Mouse (Mus musculus) MEL (cell line): ENCODE results near the gene 1700003F12Rik. TPM values are rescaled to one million over a fixed set of nuclear protein-coding genes. Genes with fewer than 3 reads are reported as not detected.

ENCODE experiments used
- DNase-seq: peaks from one replicate; pipeline ENCODE4 v3.0.0; 2011; ENCODE audit warnings: low read depth, low spot score
- H3K27ac ChIP-seq: 2 replicates; pipeline ENCODE4 v1.5.1; 2012; ENCODE audit warnings: low read depth, mild to moderate bottlenecking, control low read depth, low read length, moderate library complexity; ENCODE audit not compliant: control insufficient read depth
- H3K27me3 ChIP-seq, 2 experiments: fragments of 150-350 bp in 1 of 2; sonication (generic) in 1 of 2; 2 replicates each; pipeline ENCODE4 v1.6.1; 2012; ENCODE audit warnings: low read length in 2 of 2, mild to moderate bottlenecking in 2 of 2, improper control_type of control experiment in 1 of 2, moderate library complexity in 1 of 2; ENCODE audit not compliant: insufficient read depth in 2 of 2, control insufficient read depth in 1 of 2
- H3K36me3 ChIP-seq, 2 experiments: 2 replicates each; pipeline ENCODE4 v1.6.1; 2012 to 2014; ENCODE audit warnings: low read length in 2 of 2, improper control_type of control experiment in 1 of 2, inconsistent platforms in 1 of 2, mild to moderate bottlenecking in 1 of 2; ENCODE audit not compliant: insufficient read depth in 2 of 2, control insufficient read depth in 1 of 2
- H3K4me1 ChIP-seq, 2 experiments: fragments of 150-350 bp in 1 of 2; sonication (generic) in 1 of 2; 2 replicates each; pipeline ENCODE4 v1.6.1; 2012; ENCODE audit warnings: low read length in 2 of 2, improper control_type of control experiment in 1 of 2, mild to moderate bottlenecking in 1 of 2; ENCODE audit not compliant: insufficient read depth in 2 of 2, control insufficient read depth in 1 of 2
- H3K4me3 ChIP-seq, 2 experiments: fragments of 150-350 bp in 1 of 2; sonication (generic) in 1 of 2; 2 replicates each; pipeline ENCODE4 v1.5.1; 2012; ENCODE audit warnings: low read depth in 2 of 2, low read length in 2 of 2, mild to moderate bottlenecking in 2 of 2, moderate library complexity in 2 of 2, control low read depth in 1 of 2, improper control_type of control experiment in 1 of 2; ENCODE audit not compliant: control insufficient read depth in 1 of 2, insufficient read depth in 1 of 2
- H3K79me2 ChIP-seq: 2 replicates; pipeline ENCODE4 v1.6.1; 2012; ENCODE audit warnings: mild to moderate bottlenecking, low read length, moderate library complexity; ENCODE audit not compliant: control insufficient read depth, poor library complexity, insufficient read depth
- H3K9ac ChIP-seq: 2 replicates; pipeline ENCODE4 v1.6.1; 2012; ENCODE audit warnings: low read depth, mild to moderate bottlenecking, control low read depth, low read length, moderate library complexity; ENCODE audit not compliant: control insufficient read depth, poor library complexity, severe bottlenecking
- H3K9me3 ChIP-seq: fragments of 150-350 bp; sonication (generic); replicated peaks from 2 replicates; pipeline ENCODE4 v1.6.1; 2012; ENCODE audit warnings: mild to moderate bottlenecking, low read length, improper control_type of control experiment, moderate library complexity; ENCODE audit not compliant: insufficient read depth
- ELF1 ChIP-seq: IDR thresholded peaks from 2 replicates; pipeline ENCODE4 v1.6.1; 2014; ENCODE audit warnings: low read depth, mild to moderate bottlenecking, inconsistent platforms, low read length, improper control_type of control experiment, moderate library complexity
- EP300 ChIP-seq, 2 experiments: IDR thresholded peaks; 2 replicates each; pipeline ENCODE4 v1.6.1; 2011; ENCODE audit warnings: improper control_type of control experiment in 2 of 2, low read length in 2 of 2, low read depth in 1 of 2, mild to moderate bottlenecking in 1 of 2
- HCFC1 ChIP-seq: IDR thresholded peaks from 2 replicates; pipeline ENCODE4 v1.6.1; 2012; ENCODE audit warnings: low read depth, mild to moderate bottlenecking, inconsistent platforms, low read length, improper control_type of control experiment, moderate library complexity
- JUND ChIP-seq: IDR thresholded peaks from 2 replicates; pipeline ENCODE4 v1.6.1; 2011; ENCODE audit warnings: low read depth, mild to moderate bottlenecking, improper control_type of control experiment, low read length
- MAFK ChIP-seq: IDR thresholded peaks from 2 replicates; pipeline ENCODE4 v1.6.1; 2011; ENCODE audit warnings: low read depth, mild to moderate bottlenecking, low read length, improper control_type of control experiment, borderline replicate concordance
- MAX ChIP-seq: IDR thresholded peaks from 2 replicates; pipeline ENCODE4 v1.6.1; 2011; ENCODE audit warnings: low read length, improper control_type of control experiment
- MAZ ChIP-seq: IDR thresholded peaks from 2 replicates; pipeline ENCODE4 v1.6.1; 2012; ENCODE audit warnings: low read depth, mild to moderate bottlenecking, inconsistent platforms, low read length, improper control_type of control experiment
- MEF2A ChIP-seq: IDR thresholded peaks from 2 replicates; pipeline ENCODE4 v1.6.1; 2014; ENCODE audit warnings: low read depth, mild to moderate bottlenecking, inconsistent platforms, low read length, improper control_type of control experiment; ENCODE audit not compliant: poor library complexity, insufficient replicate concordance, severe bottlenecking; ENCODE audit errors: extremely low read depth
- MXI1 ChIP-seq: IDR thresholded peaks from 2 replicates; pipeline ENCODE4 v1.6.1; 2011; ENCODE audit warnings: mild to moderate bottlenecking, low read depth, low read length, improper control_type of control experiment
- MYB ChIP-seq: IDR thresholded peaks from 2 replicates; pipeline ENCODE4 v1.6.1; 2011; ENCODE audit warnings: mild to moderate bottlenecking, low read depth, low read length, improper control_type of control experiment
- MYC ChIP-seq: IDR thresholded peaks from 2 replicates; pipeline ENCODE4 v1.6.1; 2011; ENCODE audit warnings: low read depth, mild to moderate bottlenecking, low read length, improper control_type of control experiment, moderate library complexity
- NELFE ChIP-seq: IDR thresholded peaks from 2 replicates; pipeline ENCODE4 v1.6.1; 2011; ENCODE audit warnings: low read depth, low read length, improper control_type of control experiment
- POLR2AphosphoS2 ChIP-seq: IDR thresholded peaks from 2 replicates; pipeline ENCODE4 v1.6.1; 2011; ENCODE audit warnings: low read length, improper control_type of control experiment
- POLR2AphosphoS5 ChIP-seq: IDR thresholded peaks from 2 replicates; pipeline ENCODE4 v1.6.1; 2012; ENCODE audit warnings: low read depth, borderline replicate concordance, mild to moderate bottlenecking, inconsistent platforms, low read length, moderate library complexity, mixed read lengths
- SMC3 ChIP-seq: IDR thresholded peaks from 2 replicates; pipeline ENCODE4 v1.6.1; 2011; ENCODE audit warnings: low read depth, low read length, improper control_type of control experiment
- USF2 ChIP-seq, 2 experiments: IDR thresholded peaks; 2 replicates each; pipeline ENCODE4 v1.6.1; 2011 to 2012; ENCODE audit warnings: improper control_type of control experiment in 2 of 2, low read length in 2 of 2, borderline replicate concordance in 1 of 2, inconsistent platforms in 1 of 2, low read depth in 1 of 2, mild to moderate bottlenecking in 1 of 2; ENCODE audit not compliant: insufficient read depth in 1 of 2
- ZC3H11A ChIP-seq: IDR thresholded peaks from 2 replicates; pipeline ENCODE4 v1.6.1; 2012; ENCODE audit warnings: low read depth, mild to moderate bottlenecking, inconsistent platforms, low read length, improper control_type of control experiment
- ZKSCAN1 ChIP-seq: IDR thresholded peaks from 2 replicates; pipeline ENCODE4 v1.6.1; 2012; ENCODE audit warnings: low read depth, mild to moderate bottlenecking, inconsistent platforms, low read length, improper control_type of control experiment, moderate library complexity
- ZNF384 ChIP-seq: IDR thresholded peaks from 2 replicates; pipeline ENCODE4 v1.6.1; 2012; ENCODE audit warnings: low read depth, mild to moderate bottlenecking, inconsistent platforms, low read length, improper control_type of control experiment
- polyA plus RNA-seq, 2 experiments: library from polyadenylated mRNA; stranded (reverse) in 1 of 2; unstranded in 1 of 2; fragments of >175 nt in 1 of 2; fragments of >200 nt in 1 of 2; gene quantifications; 2 replicates each; pipeline versions ENCODE4 v1.2.1 to v1.2.4; 2012; ENCODE audit warnings: low replicate concordance in 2 of 2, low read depth in 1 of 2; ENCODE audit not compliant: insufficient read length in 2 of 2, insufficient read depth in 1 of 2, missing spikeins in 1 of 2
- total RNA-seq: library from RNA; depleted of rRNA; stranded (reverse); fragments of 300-350 nt; gene quantifications from 2 replicates; pipeline ENCODE4 v1.2.3, GENCODE M21; 2012

1700003F12Rik gene
- total and polyA plus RNA-seq, 3 experiments = 0.42 to 0.72 TPM; not detected in 1

DNA sequence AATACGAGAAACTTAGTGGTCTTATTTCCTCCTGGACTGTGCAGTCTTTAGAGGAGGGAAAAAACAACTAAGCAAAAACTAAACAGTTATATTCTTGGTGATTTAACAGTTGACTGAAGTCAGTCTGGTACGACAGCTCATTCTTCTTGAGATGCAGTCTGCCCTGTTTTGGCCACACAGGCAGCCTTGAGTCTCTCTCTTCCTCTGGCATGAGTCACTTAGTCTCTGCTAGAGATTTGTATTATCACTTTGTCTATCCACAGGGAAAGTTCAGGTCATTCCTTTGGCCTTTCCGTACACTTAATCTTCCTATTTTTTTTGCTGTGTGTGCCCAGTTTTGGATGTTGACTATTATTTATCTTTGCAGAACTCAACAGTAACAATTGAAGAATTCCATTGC is 36.7 kb upstream of the 1700003F12Rik start:
- no peaks in the 10 kb centered on the region for H3K9me3 ChIP-seq
- H3K27ac ChIP-seq = no peak overlapping the region
- no peak overlapping the region for H3K9ac ChIP-seq
- no peak overlapping the region for H3K4me3 ChIP-seq
- no peak for DNase-seq
- no peaks in the 10 kb centered on the region for H3K4me1 ChIP-seq
- TF ChIP-seq POLR2AphosphoS5 (no peak), MAFK (no peak), MXI1 (no peak), MYC (no peak), JUND (no peak), POLR2AphosphoS2 (no peak)
- H3K27me3 ChIP-seq = no peaks in the 10 kb centered on the region
- peaks cover 0 to 8% of the 10 kb centered on the region in 2 experiments; a peak in 2 of 4 replicates for H3K36me3 ChIP-seq
- H3K79me2 ChIP-seq = no peaks in the 10 kb centered on the region; the same call in 1 of the 2 replicates

DNA sequence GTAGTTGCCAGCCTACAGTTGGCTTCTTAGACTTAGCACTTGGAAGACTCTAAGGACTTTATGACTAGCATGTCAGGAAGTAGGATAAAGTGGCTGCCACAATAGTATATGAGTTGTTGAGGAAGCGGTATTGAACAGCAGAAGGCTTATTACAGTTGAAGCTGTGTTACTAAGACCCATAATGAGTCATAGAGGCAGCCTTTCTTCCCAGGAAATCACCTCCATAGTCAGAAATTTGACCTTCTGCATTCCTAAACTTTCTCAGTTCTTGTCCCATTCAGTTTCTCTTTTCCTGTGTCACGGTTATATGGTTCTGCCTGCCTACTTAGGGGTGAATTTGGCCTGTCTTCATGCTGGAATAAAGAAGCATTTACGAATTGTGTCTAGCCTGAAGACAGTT is 29.9 kb upstream of the 1700003F12Rik start:
- no peaks in the 10 kb centered on the region for H3K27me3 ChIP-seq
- no peaks in the 10 kb centered on the region for H3K79me2 ChIP-seq
- H3K9me3 ChIP-seq = no peaks in the 10 kb centered on the region
- no peak overlapping the region for H3K27ac ChIP-seq
- peaks cover 1 to 6% of the 10 kb centered on the region in 2 experiments for H3K36me3 ChIP-seq
- no peak overlapping the region for H3K9ac ChIP-seq
- no peak for TF ChIP-seq MXI1
- TF ChIP-seq ZC3H11A = no peak
- TF ChIP-seq MEF2A = no peak
- TF ChIP-seq NELFE = no peak
- TF ChIP-seq MAX = no peak
- no peak for TF ChIP-seq MYB
- TF ChIP-seq, all 39 proteins: peak for 0
- DNase-seq = no peak
- peaks cover 0 to 4% of the 10 kb centered on the region in 2 experiments; a peak in 1 of 4 replicates for H3K4me1 ChIP-seq
- no peak overlapping the region for H3K4me3 ChIP-seq

DNA sequence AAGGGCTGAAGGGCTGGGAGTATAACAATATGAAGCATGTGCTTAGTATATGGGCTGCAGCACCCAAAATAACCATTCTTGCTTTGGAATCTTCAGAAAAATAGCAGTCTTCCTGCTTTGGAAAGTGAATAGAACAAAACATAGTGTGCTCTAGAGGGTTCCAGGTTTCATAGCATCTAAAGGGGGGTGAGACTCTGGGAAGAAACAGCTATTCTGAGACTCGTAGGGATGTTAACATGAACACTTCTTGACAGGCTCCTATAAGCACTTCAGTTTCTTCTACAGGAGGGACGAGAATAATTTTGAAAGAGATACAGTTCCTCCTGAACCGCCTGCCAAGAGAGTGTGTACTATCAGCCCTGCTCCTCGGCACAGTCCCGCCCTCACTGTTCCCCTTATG is 29.5 kb upstream of the 1700003F12Rik start:
- no peak overlapping the region for H3K27ac ChIP-seq
- no peak for DNase-seq
- peaks cover 0 to 7% of the 10 kb centered on the region in 2 experiments; a peak in 2 of 4 replicates for H3K4me1 ChIP-seq
- no peaks in the 10 kb centered on the region for H3K27me3 ChIP-seq
- TF ChIP-seq USF2 (IDR thresholded peaks at IDR 0.05; ENCODE audit: borderline replicate concordance in 1 of 2, insufficient read depth in 1 of 2, low read depth in 1 of 2, low read length in 2 of 2) = no peak
- no peak for TF ChIP-seq ZNF384
- TF ChIP-seq ZKSCAN1 = no peak
- TF ChIP-seq EP300 (IDR thresholded peaks at IDR 0.05; ENCODE audit: low read depth in 1 of 2, low read length in 2 of 2) = no peak
- no peak for TF ChIP-seq MYC
- TF ChIP-seq POLR2AphosphoS5 = no peak
- TF ChIP-seq SMC3 = no peak
- no peak for TF ChIP-seq ELF1
- TF ChIP-seq MAZ = no peak
- TF ChIP-seq HCFC1 = no peak
- TF ChIP-seq ZC3H11A = no peak
- H3K9me3 ChIP-seq = no peaks in the 10 kb centered on the region
- no peak overlapping the region for H3K4me3 ChIP-seq
- peaks cover 0 to 10% of the 10 kb centered on the region in 2 experiments for H3K36me3 ChIP-seq
- H3K79me2 ChIP-seq = no peaks in the 10 kb centered on the region
- no peak overlapping the region for H3K9ac ChIP-seq
